Mouse (Mus musculus): ENCODE data around the gene Znrd1.

- TF ChIP-seq POLR2A (IDR thresholded peaks at IDR 0.05; ENCODE audit: extremely low read depth, insufficient read depth, low read length) = no peak
- TF ChIP-seq CTCF (IDR thresholded peaks at IDR 0.05; ENCODE audit: extremely low read depth, insufficient read depth, low read length) = no peak
These were observed 13.0 kb upstream of the Znrd1 start for GRCm38 (mm10) chr17:36971172-36971850.
